In genomic region chr16:9135377-9135776, GRCm38 (mm10) we compare ENCODE assay signal across 28 mouse cellular contexts.
DNase-seq lines count a peak whose midpoint lies in the region; ATAC-seq and TF ChIP-seq lines count a peak whose summit lies in the region.
"Had no signal": no experiment of that assay in that cellular context is flagged by ENCODE, and none has a peak within 500 bp of the region (broad histone marks: within the 10 kb centered on the region; RNA-seq: fewer than 3 reads in every experiment).

No protein-coding gene starts in this region.

- peak; percentile 70 for DNase-seq in heart, adult 11 months
- DNase-seq in heart, embryonic 10.5 days (ENCODE audit: low spot score): no peak
- peak; percentile 26 for DNase-seq in kidney, postnatal 14 days
- DNase-seq in adrenal gland, postnatal 10 days: peak; percentile 66
- DNase-seq in kidney, postnatal 36 days: peak; percentile 8 to 22
- DNase-seq in forebrain, postnatal 0 days: no peak
- DNase-seq in embryonic facial prominence, embryonic 10.5 days (ENCODE audit: low spot score): no peak
- DNase-seq: cerebellum, adult 2 months; cerebellum, postnatal 25 days; embryo, embryonic 11 days; gastrocnemius, postnatal 10 days; layer of hippocampus, postnatal 36 days; left cerebral cortex, postnatal 4 days; liver, postnatal 0 days; right cerebral cortex, postnatal 25 days had no signal

- no peaks in the 10 kb centered on the region for H3K9me3 ChIP-seq in heart, embryonic 10.5 days
- no peaks in the 10 kb centered on the region for H3K9me3 ChIP-seq in kidney, embryonic 16.5 days (ENCODE audit: low read length)
- H3K9me3 ChIP-seq in forebrain, postnatal 0 days (ENCODE audit: low read length): no peaks in the 10 kb centered on the region
- no peaks in the 10 kb centered on the region for H3K9me3 ChIP-seq in embryonic facial prominence, embryonic 10.5 days
- H3K9me3 ChIP-seq: embryonic facial prominence, embryonic 13.5 days; forebrain, embryonic 10.5 days; forebrain, embryonic 15.5 days; heart, embryonic 15.5 days; hindbrain, embryonic 12.5 days; intestine, embryonic 15.5 days; liver, embryonic 12.5 days; midbrain, embryonic 13.5 days; stomach, embryonic 15.5 days had no signal

- H3K4me1 ChIP-seq in heart, embryonic 10.5 days: no peaks in the 10 kb centered on the region
- no peaks in the 10 kb centered on the region for H3K4me1 ChIP-seq in kidney, embryonic 16.5 days (ENCODE audit: insufficient read depth, low read length)
- no peaks in the 10 kb centered on the region for H3K4me1 ChIP-seq in forebrain, postnatal 0 days (ENCODE audit: insufficient read depth)
- H3K4me1 ChIP-seq in embryonic facial prominence, embryonic 10.5 days: no peaks in the 10 kb centered on the region
- H3K4me1 ChIP-seq: embryonic facial prominence, embryonic 13.5 days; forebrain, embryonic 10.5 days; forebrain, embryonic 15.5 days; heart, embryonic 15.5 days; hindbrain, embryonic 12.5 days; intestine, embryonic 15.5 days; midbrain, embryonic 13.5 days; stomach, embryonic 15.5 days had no signal

- no peak overlapping the region for H3K9ac ChIP-seq in kidney, embryonic 16.5 days (replicated peaks; ENCODE audit: low read length)
- H3K9ac ChIP-seq in forebrain, postnatal 0 days: no peak overlapping the region
- H3K9ac ChIP-seq: embryonic facial prominence, embryonic 13.5 days; forebrain, embryonic 15.5 days; heart, embryonic 15.5 days; hindbrain, embryonic 12.5 days; intestine, embryonic 15.5 days; liver, embryonic 12.5 days; liver, postnatal 0 days; midbrain, embryonic 13.5 days; stomach, embryonic 15.5 days had no signal

- ATAC-seq in kidney, embryonic 16.5 days (ENCODE audit: low FRiP score, low TSS enrichment): no peak
- ATAC-seq in forebrain, postnatal 0 days: no peak
- ATAC-seq: forebrain, embryonic 15.5 days; hindbrain, postnatal 0 days; intestine, embryonic 15.5 days; liver, embryonic 12.5 days; liver, postnatal 0 days; lung, postnatal 0 days; midbrain, embryonic 13.5 days had no signal

- no peaks in the 10 kb centered on the region for H3K36me3 ChIP-seq in heart, embryonic 10.5 days
- H3K36me3 ChIP-seq in kidney, embryonic 16.5 days (ENCODE audit: insufficient read depth, low read length): no peaks in the 10 kb centered on the region
- no peaks in the 10 kb centered on the region for H3K36me3 ChIP-seq in forebrain, postnatal 0 days (ENCODE audit: insufficient read depth)
- H3K36me3 ChIP-seq in embryonic facial prominence, embryonic 10.5 days (replicated peaks): no peaks in the 10 kb centered on the region
- H3K36me3 ChIP-seq: embryonic facial prominence, embryonic 13.5 days; forebrain, embryonic 10.5 days; forebrain, embryonic 15.5 days; heart, embryonic 15.5 days; hindbrain, embryonic 12.5 days; intestine, embryonic 15.5 days; liver, embryonic 12.5 days; midbrain, embryonic 13.5 days; stomach, embryonic 15.5 days had no signal

- no peak for TF ChIP-seq CTCF in forebrain, postnatal 0 days (IDR thresholded peaks at IDR 0.05; ENCODE audit: low read depth)

- H3K4me2 ChIP-seq in kidney, embryonic 16.5 days (replicated peaks; ENCODE audit: low read depth, low read length): no peak overlapping the region
- H3K4me2 ChIP-seq in forebrain, postnatal 0 days (ENCODE audit: low read depth): no peak overlapping the region
- H3K4me2 ChIP-seq: embryonic facial prominence, embryonic 13.5 days; forebrain, embryonic 15.5 days; heart, embryonic 15.5 days; hindbrain, embryonic 12.5 days; intestine, embryonic 15.5 days; liver, embryonic 12.5 days; midbrain, embryonic 13.5 days; stomach, embryonic 15.5 days had no signal

- 72% methylated on average over 8 of the region's 8 CpGs for WGBS in heart, embryonic 10.5 days
- 76% methylated on average over 8 of the region's 8 CpGs for WGBS in kidney, embryonic 16.5 days
- 90% methylated on average over 8 of the region's 8 CpGs for WGBS in forebrain, postnatal 0 days
- WGBS in embryonic facial prominence, embryonic 10.5 days: 91% methylated on average over 8 of the region's 8 CpGs

- no peaks in the 10 kb centered on the region for H3K27me3 ChIP-seq in heart, embryonic 10.5 days (ENCODE audit: insufficient read depth, poor library complexity, severe bottlenecking)
- H3K27me3 ChIP-seq in kidney, embryonic 16.5 days (ENCODE audit: insufficient read depth, low read length): no peaks in the 10 kb centered on the region
- no peaks in the 10 kb centered on the region for H3K27me3 ChIP-seq in forebrain, postnatal 0 days (ENCODE audit: insufficient read depth, low read length)
- no peaks in the 10 kb centered on the region for H3K27me3 ChIP-seq in embryonic facial prominence, embryonic 10.5 days (replicated peaks; ENCODE audit: low read depth, poor library complexity, severe bottlenecking)
- H3K27me3 ChIP-seq: embryonic facial prominence, embryonic 13.5 days; forebrain, embryonic 15.5 days; heart, embryonic 15.5 days; hindbrain, embryonic 12.5 days; intestine, embryonic 15.5 days; liver, embryonic 12.5 days; midbrain, embryonic 13.5 days; stomach, embryonic 15.5 days had no signal

- no peak overlapping the region for H3K27ac ChIP-seq in heart, embryonic 10.5 days
- no peak overlapping the region for H3K27ac ChIP-seq in kidney, embryonic 16.5 days (ENCODE audit: low read length)
- H3K27ac ChIP-seq in forebrain, postnatal 0 days (ENCODE audit: low read depth, low read length): no peak overlapping the region
- no peak overlapping the region for H3K27ac ChIP-seq in embryonic facial prominence, embryonic 10.5 days (replicated peaks)
- H3K27ac ChIP-seq: embryonic facial prominence, embryonic 13.5 days; forebrain, embryonic 10.5 days; forebrain, embryonic 15.5 days; heart, embryonic 15.5 days; hindbrain, embryonic 12.5 days; hindbrain, postnatal 0 days; intestine, embryonic 15.5 days; liver, embryonic 12.5 days; macrophage; midbrain, embryonic 13.5 days; stomach, embryonic 15.5 days had no signal

- no peak overlapping the region for H3K4me3 ChIP-seq in heart, embryonic 10.5 days
- H3K4me3 ChIP-seq in kidney, embryonic 16.5 days (ENCODE audit: low read length): no peak overlapping the region
- H3K4me3 ChIP-seq in forebrain, postnatal 0 days (ENCODE audit: low read depth, low read length): no peak overlapping the region
- H3K4me3 ChIP-seq in embryonic facial prominence, embryonic 10.5 days: no peak overlapping the region
- H3K4me3 ChIP-seq: embryonic facial prominence, embryonic 13.5 days; forebrain, embryonic 10.5 days; forebrain, embryonic 15.5 days; heart, embryonic 15.5 days; hindbrain, embryonic 12.5 days; intestine, embryonic 15.5 days; liver, embryonic 12.5 days; midbrain, embryonic 13.5 days; stomach, embryonic 15.5 days had no signal

Comparison
In these comparisons a context has a peak if more than half of its experiments do, and no peak if none do; other contexts are left out.
1. DNase-seq: peak in heart, adult 11 months (single experiment), kidney, postnatal 14 days (single experiment), adrenal gland, postnatal 10 days (single experiment) and kidney, postnatal 36 days (2 of 2); none in heart, embryonic 10.5 days (single experiment), forebrain, postnatal 0 days (single experiment) and embryonic facial prominence, embryonic 10.5 days (single experiment).